Mouse (Mus musculus): ENCODE data around the gene Wnt7b. TPM values are rescaled to one million over a fixed set of nuclear protein-coding genes. Genes with fewer than 3 reads are reported as not detected.

Gene Wnt7b
- polyA plus RNA-seq, 1 experiment: not detected

- WGBS: 39% methylated on average over 17 of the region's 17 CpGs
- H3K4me3 ChIP-seq (ENCODE audit: low read depth, low read length): no peak overlapping the region
- no peak overlapping the region for H3K27ac ChIP-seq (ENCODE audit: insufficient read depth, low read depth, low read length)
- H3K36me3 ChIP-seq (ENCODE audit: control insufficient read depth, insufficient read depth, low read length): no peaks in the 10 kb centered on the region
- peaks cover 14% of the 10 kb centered on the region for H3K4me1 ChIP-seq (ENCODE audit: control insufficient read depth, insufficient read depth, insufficient read length, low read length)
- H3K27me3 ChIP-seq (ENCODE audit: control insufficient read depth, insufficient read depth, low read length): no peaks in the 10 kb centered on the region
- no peak for TF ChIP-seq CTCF (IDR thresholded peaks at IDR 0.05; ENCODE audit: extremely low read depth, insufficient read length, insufficient replicate concordance, low read depth, low read length)
- TF ChIP-seq POLR2A (IDR thresholded peaks at IDR 0.05; ENCODE audit: low read depth, low read length): no peak; the same call in 1 of the 2 replicates
Observed at GRCm38 (mm10) chr15:85613358-85614266, 31.3 kb upstream of the Wnt7b start.

GRCm38 (mm10) chr15:85612660-85613357 lies 30.5 kb upstream of the Wnt7b start:
- WGBS: 78% methylated on average over 8 of the region's 8 CpGs
- peak overlapping the region; percentile 67; the same call in 1 of the 2 replicates for H3K27ac ChIP-seq (ENCODE audit: insufficient read depth, low read depth, low read length)
- peaks cover 14% of the 10 kb centered on the region for H3K4me1 ChIP-seq (ENCODE audit: control insufficient read depth, insufficient read depth, insufficient read length, low read length)

GRCm38 (mm10) chr15:85611701-85612520 lies 29.6 kb upstream of the Wnt7b start:
- 74% methylated on average over 16 of the region's 16 CpGs for WGBS
- no peak for TF ChIP-seq CTCF (IDR thresholded peaks at IDR 0.05; ENCODE audit: extremely low read depth, insufficient read length, insufficient replicate concordance, low read depth, low read length)
- no peak for TF ChIP-seq POLR2A (IDR thresholded peaks at IDR 0.05; ENCODE audit: low read depth, low read length)
- H3K27ac ChIP-seq (ENCODE audit: insufficient read depth, low read depth, low read length): peak overlapping the region; percentile 82

More at GRCm38 (mm10) chr15:85612660-85613357, 30.5 kb upstream of the Wnt7b start:
- no peak overlapping the region for H3K4me3 ChIP-seq (ENCODE audit: low read depth, low read length)
- TF ChIP-seq CTCF (IDR thresholded peaks at IDR 0.05; ENCODE audit: extremely low read depth, insufficient read length, insufficient replicate concordance, low read depth, low read length): peak; percentile 72; the same call in 1 of the 2 replicates
- no peak for TF ChIP-seq POLR2A (IDR thresholded peaks at IDR 0.05; ENCODE audit: low read depth, low read length)
- H3K36me3 ChIP-seq (ENCODE audit: control insufficient read depth, insufficient read depth, low read length): no peaks in the 10 kb centered on the region
- no peaks in the 10 kb centered on the region for H3K27me3 ChIP-seq (ENCODE audit: control insufficient read depth, insufficient read depth, low read length)

GRCm38 (mm10) chr15:85610618-85611218 lies 28.4 kb upstream of the Wnt7b start:
- peak overlapping the region; percentile 82 for H3K27ac ChIP-seq (ENCODE audit: insufficient read depth, low read depth, low read length)
- no peaks in the 10 kb centered on the region for H3K36me3 ChIP-seq (ENCODE audit: control insufficient read depth, insufficient read depth, low read length)
- H3K27me3 ChIP-seq (ENCODE audit: control insufficient read depth, insufficient read depth, low read length): no peaks in the 10 kb centered on the region
- H3K4me1 ChIP-seq (ENCODE audit: control insufficient read depth, insufficient read depth, insufficient read length, low read length): peaks cover 16% of the 10 kb centered on the region
- WGBS: 21% methylated on average over 8 of the region's 8 CpGs
- no peak for TF ChIP-seq POLR2A (IDR thresholded peaks at IDR 0.05; ENCODE audit: low read depth, low read length)
- TF ChIP-seq CTCF (IDR thresholded peaks at IDR 0.05; ENCODE audit: extremely low read depth, insufficient read length, insufficient replicate concordance, low read depth, low read length): peak; percentile 92; the same call in 1 of the 2 replicates
- H3K4me3 ChIP-seq (ENCODE audit: low read depth, low read length): no peak overlapping the region

More at GRCm38 (mm10) chr15:85611701-85612520, 29.6 kb upstream of the Wnt7b start:
- Histone ChIP-seq H3K4me1 (ENCODE audit: control insufficient read depth, insufficient read depth, insufficient read length, low read length) (peaks cover 14% of the 10 kb centered on the region), H3K36me3 (ENCODE audit: control insufficient read depth, insufficient read depth, low read length) (no peaks in the 10 kb centered on the region), H3K4me3 (ENCODE audit: low read depth, low read length) (no peak overlapping the region; the same call in 1 of the 2 replicates), H3K27me3 (ENCODE audit: control insufficient read depth, insufficient read depth, low read length) (no peaks in the 10 kb centered on the region)

- Histone ChIP-seq H3K36me3 (ENCODE audit: control insufficient read depth, insufficient read depth, low read length) (no peaks in the 10 kb centered on the region), H3K4me3 (ENCODE audit: low read depth, low read length) (no peak overlapping the region), H3K4me1 (ENCODE audit: control insufficient read depth, insufficient read depth, insufficient read length, low read length) (peaks cover 16% of the 10 kb centered on the region), H3K27ac (ENCODE audit: insufficient read depth, low read depth, low read length) (peak overlapping the region; percentile 36; the same call in 1 of the 2 replicates), H3K27me3 (ENCODE audit: control insufficient read depth, insufficient read depth, low read length) (no peaks in the 10 kb centered on the region)
- 64% methylated on average over 5 of the region's 5 CpGs for WGBS
- no peak for TF ChIP-seq POLR2A (IDR thresholded peaks at IDR 0.05; ENCODE audit: low read depth, low read length)
- TF ChIP-seq CTCF (IDR thresholded peaks at IDR 0.05; ENCODE audit: extremely low read depth, insufficient read length, insufficient replicate concordance, low read depth, low read length): no peak
Observed at GRCm38 (mm10) chr15:85610120-85610519, 27.8 kb upstream of the Wnt7b start.

- Histone ChIP-seq H3K4me1 (ENCODE audit: control insufficient read depth, insufficient read depth, insufficient read length, low read length) (peaks cover 16% of the 10 kb centered on the region), H3K27me3 (ENCODE audit: control insufficient read depth, insufficient read depth, low read length) (no peaks in the 10 kb centered on the region), H3K27ac (ENCODE audit: insufficient read depth, low read depth, low read length) (no peak overlapping the region), H3K36me3 (ENCODE audit: control insufficient read depth, insufficient read depth, low read length) (no peaks in the 10 kb centered on the region), H3K4me3 (ENCODE audit: low read depth, low read length) (no peak overlapping the region)
- no peak for TF ChIP-seq CTCF (IDR thresholded peaks at IDR 0.05; ENCODE audit: extremely low read depth, insufficient read length, insufficient replicate concordance, low read depth, low read length)
- no peak for TF ChIP-seq POLR2A (IDR thresholded peaks at IDR 0.05; ENCODE audit: low read depth, low read length)
- 87% methylated on average over 5 of the region's 5 CpGs for WGBS
Observed at GRCm38 (mm10) chr15:85609266-85610004, 27.2 kb upstream of the Wnt7b start.
